Mouse (Mus musculus): Measurements from ENCODE around the gene Ngrn. TPM values are rescaled to one million over a fixed set of nuclear protein-coding genes. Genes with fewer than 3 reads are reported as not detected.

Gene Ngrn
- polyA plus RNA-seq, 1 experiment, result 12.3 TPM

DNA sequence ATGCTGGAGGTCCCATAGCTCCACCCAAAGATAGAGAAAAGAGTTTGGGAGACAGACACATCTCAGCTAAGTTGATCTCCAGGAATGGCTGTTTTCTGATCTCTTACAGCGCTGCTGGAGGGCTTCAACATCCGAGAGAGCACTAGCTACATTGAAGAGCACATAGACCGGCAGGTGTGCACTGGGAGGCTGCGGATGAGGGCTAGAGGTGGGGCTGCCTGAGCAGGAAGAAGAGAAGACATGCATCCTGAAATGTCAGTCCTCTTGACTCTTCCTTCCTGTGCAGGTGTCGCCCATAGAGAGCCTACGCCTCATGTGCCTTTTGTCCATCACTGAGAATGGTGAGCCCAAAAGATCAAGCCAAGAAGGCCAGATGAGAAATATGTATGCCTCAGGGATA lies 24.7 kb downstream of the Ngrn start:
- Histone ChIP-seq H3K4me3 (ENCODE audit: low read depth, low read length) (no peak overlapping the region), H3K27ac (ENCODE audit: insufficient read depth, low read depth, low read length) (no peak overlapping the region), H3K36me3 (ENCODE audit: control insufficient read depth, insufficient read depth, low read length) (peaks cover 52% of the 10 kb centered on the region), H3K27me3 (ENCODE audit: control insufficient read depth, insufficient read depth, low read length) (no peaks in the 10 kb centered on the region), H3K4me1 (ENCODE audit: control insufficient read depth, insufficient read depth, insufficient read length, low read length) (peaks cover 9% of the 10 kb centered on the region; the same call in 1 of the 2 replicates)
- TF ChIP-seq POLR2A (IDR thresholded peaks at IDR 0.05; ENCODE audit: low read depth, low read length) (no peak), CTCF (IDR thresholded peaks at IDR 0.05; ENCODE audit: extremely low read depth, insufficient read length, insufficient replicate concordance, low read depth, low read length) (no peak)
- WGBS, result 88% methylated on average over 6 of the region's 6 CpGs

DNA sequence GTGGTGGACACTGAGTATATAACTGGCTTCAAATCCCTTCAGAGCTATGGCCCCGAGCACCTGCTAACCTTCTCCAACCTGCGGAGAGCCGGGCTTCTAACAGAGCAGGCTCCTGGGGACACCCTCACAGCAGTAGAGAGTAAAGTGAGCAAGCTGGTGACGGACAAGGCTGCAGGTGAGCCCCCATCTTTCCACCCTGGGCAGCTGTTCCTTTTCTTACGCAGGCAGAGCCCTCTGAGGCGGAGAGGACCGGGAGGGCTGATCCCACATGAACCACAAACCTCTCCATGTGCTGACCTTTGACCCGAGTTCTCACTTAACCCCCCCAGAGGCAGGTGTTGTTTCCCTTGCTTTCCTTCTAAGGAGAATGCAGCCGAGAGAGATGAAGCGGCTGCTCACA lies 26.7 kb downstream of the Ngrn start:
- no peak overlapping the region for H3K4me3 ChIP-seq (ENCODE audit: low read depth, low read length)
- H3K27ac ChIP-seq (ENCODE audit: insufficient read depth, low read depth, low read length), result no peak overlapping the region
- no peak for TF ChIP-seq POLR2A (IDR thresholded peaks at IDR 0.05; ENCODE audit: low read depth, low read length)
- TF ChIP-seq CTCF (IDR thresholded peaks at IDR 0.05; ENCODE audit: extremely low read depth, insufficient read length, insufficient replicate concordance, low read depth, low read length), result no peak
- no peaks in the 10 kb centered on the region for H3K27me3 ChIP-seq (ENCODE audit: control insufficient read depth, insufficient read depth, low read length)
- peaks cover 9% of the 10 kb centered on the region; the same call in 1 of the 2 replicates for H3K4me1 ChIP-seq (ENCODE audit: control insufficient read depth, insufficient read depth, insufficient read length, low read length)
- H3K36me3 ChIP-seq (ENCODE audit: control insufficient read depth, insufficient read depth, low read length), result peaks cover 52% of the 10 kb centered on the region
- 71% methylated on average over 10 of the region's 10 CpGs for WGBS

DNA sequence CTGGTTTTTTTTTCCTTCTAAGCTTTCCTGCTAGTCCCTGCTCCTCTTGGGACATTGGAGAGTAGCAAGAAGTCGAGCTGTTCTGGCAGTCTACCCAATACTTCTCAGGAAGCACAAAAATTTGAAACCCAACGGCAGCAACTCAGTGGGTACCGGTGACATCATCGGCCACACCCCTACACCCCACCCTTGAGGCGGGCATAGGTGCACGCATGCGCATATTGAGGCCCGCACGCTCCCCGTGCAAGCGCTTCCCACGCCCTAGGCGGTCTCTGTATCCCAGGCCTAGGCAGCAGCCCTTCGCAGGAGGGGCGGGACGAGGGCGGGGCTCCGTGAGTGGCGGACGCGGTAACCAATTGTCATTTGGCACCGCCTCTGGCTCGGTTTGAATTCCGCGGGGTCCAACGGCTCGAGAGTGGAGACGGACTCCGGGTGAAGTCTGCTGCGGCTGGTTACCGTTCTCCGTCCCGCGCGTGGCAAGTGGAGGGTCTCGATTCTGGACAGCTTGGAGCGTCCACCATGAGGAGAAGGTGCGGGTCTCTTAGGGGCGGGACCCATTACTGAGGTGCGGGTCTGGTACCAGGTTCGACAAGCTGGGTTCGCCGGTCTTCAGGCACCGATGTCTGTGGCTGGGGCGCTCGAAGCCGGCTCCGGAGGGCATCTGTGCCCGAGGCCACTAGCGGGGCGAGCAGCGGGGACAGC lies 33.2 kb downstream of the Ngrn start, which contains the start of gene Prc1:
TSS of gene Prc1 (plus strand) at position 389 of the 702 bp plus-strand sequence.
- H3K27me3 ChIP-seq (ENCODE audit: control insufficient read depth, insufficient read depth, low read length), result no peaks in the 10 kb centered on the region
- peak within 1 kb of the TSS; percentile 37 for H3K27ac ChIP-seq (ENCODE audit: insufficient read depth, low read depth, low read length)
- peaks cover 8% of the 10 kb centered on the region; the same call in 1 of the 2 replicates for H3K36me3 ChIP-seq (ENCODE audit: control insufficient read depth, insufficient read depth, low read length)
- under 1% methylated on average over 52 of the region's 52 CpGs for WGBS
- peaks cover 2% of the 10 kb centered on the region; the same call in 1 of the 2 replicates for H3K4me1 ChIP-seq (ENCODE audit: control insufficient read depth, insufficient read depth, insufficient read length, low read length)
- peak within 1 kb of the TSS; percentile 81 for H3K4me3 ChIP-seq (ENCODE audit: low read depth, low read length)
- peak; percentile 77 for TF ChIP-seq POLR2A (IDR thresholded peaks at IDR 0.05; ENCODE audit: low read depth, low read length)
- no peak for TF ChIP-seq CTCF (IDR thresholded peaks at IDR 0.05; ENCODE audit: extremely low read depth, insufficient read length, insufficient replicate concordance, low read depth, low read length)

DNA sequence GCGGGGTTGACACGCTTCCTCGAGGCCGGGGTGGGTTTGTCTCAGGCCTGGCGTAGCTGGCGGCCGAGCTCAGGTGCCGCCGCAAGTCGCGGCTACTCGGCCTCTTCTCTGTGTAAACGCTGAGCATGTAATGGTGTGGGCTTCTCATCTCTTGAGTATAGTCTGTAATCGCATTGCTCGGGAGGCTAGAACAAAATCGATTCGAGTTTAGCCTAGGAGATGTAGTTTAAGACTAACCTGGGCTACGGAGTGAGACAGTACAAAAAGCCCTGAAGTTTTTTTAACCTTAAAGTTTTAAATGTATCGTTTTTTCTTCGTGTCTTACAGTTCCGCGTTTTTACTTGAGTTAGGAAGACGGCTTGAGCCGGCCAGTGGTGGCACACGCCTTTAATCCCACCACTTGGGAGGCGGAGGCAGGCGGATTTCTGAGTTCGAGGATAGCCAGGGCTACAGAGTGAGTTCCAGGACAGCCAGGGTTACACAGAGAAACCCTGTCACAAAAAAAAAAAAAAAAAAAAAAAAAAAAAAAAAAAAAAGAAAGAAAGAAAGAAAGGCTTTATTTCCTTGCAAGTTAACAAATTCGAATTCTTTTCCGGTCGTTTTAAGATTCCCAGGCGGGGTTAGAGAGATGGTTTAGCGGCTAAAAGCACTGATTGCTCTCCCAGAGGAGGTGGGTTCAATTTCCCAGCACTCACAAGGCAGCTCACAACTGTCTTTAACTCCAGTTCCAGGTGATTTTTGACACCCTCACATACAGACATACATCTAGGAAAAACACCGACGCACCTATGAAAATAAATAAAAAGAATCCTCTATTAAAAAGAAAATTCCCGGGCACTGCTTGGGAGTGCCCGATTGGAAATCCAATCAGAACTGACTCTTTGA lies 34.0 kb downstream of the Ngrn start:
- peaks cover 8% of the 10 kb centered on the region; the same call in 1 of the 2 replicates for H3K4me1 ChIP-seq (ENCODE audit: control insufficient read depth, insufficient read depth, insufficient read length, low read length)
- WGBS, result 3% methylated on average over 37 of the region's 37 CpGs
- no peak overlapping the region for H3K27ac ChIP-seq (ENCODE audit: insufficient read depth, low read depth, low read length)
- H3K4me3 ChIP-seq (ENCODE audit: low read depth, low read length), result peak overlapping the region; percentile 81
- TF ChIP-seq POLR2A (IDR thresholded peaks at IDR 0.05; ENCODE audit: low read depth, low read length), result no peak
- no peak for TF ChIP-seq CTCF (IDR thresholded peaks at IDR 0.05; ENCODE audit: extremely low read depth, insufficient read length, insufficient replicate concordance, low read depth, low read length)
- peaks cover 5% of the 10 kb centered on the region; the same call in 1 of the 2 replicates for H3K36me3 ChIP-seq (ENCODE audit: control insufficient read depth, insufficient read depth, low read length)
- no peaks in the 10 kb centered on the region for H3K27me3 ChIP-seq (ENCODE audit: control insufficient read depth, insufficient read depth, low read length)

DNA sequence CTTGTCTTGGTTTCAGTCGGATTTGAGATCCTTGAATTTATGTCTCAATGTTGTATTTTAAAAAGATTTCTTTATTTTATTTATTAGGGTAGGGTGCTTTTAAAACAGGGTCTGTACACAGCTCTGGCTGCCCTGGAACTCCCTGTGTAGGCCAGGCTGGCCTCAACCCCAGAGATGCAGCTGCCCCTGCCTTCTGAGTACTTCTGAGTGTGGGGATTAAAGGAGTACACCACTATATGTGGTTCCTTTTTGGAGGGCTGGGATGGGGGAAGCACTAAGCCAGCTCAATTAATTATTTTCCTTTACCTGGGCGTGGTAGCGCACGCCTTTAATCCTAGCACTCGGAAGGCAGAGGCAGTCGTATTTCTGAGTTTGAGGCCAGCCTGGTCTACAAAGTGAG lies 35.4 kb downstream of the Ngrn start:
- TF ChIP-seq CTCF (IDR thresholded peaks at IDR 0.05; ENCODE audit: extremely low read depth, insufficient read length, insufficient replicate concordance, low read depth, low read length), result no peak
- TF ChIP-seq POLR2A (IDR thresholded peaks at IDR 0.05; ENCODE audit: low read depth, low read length), result no peak
- Histone ChIP-seq H3K4me1 (ENCODE audit: control insufficient read depth, insufficient read depth, insufficient read length, low read length) (peaks cover 8% of the 10 kb centered on the region; the same call in 1 of the 2 replicates), H3K36me3 (ENCODE audit: control insufficient read depth, insufficient read depth, low read length) (peaks cover 2% of the 10 kb centered on the region; the same call in 1 of the 2 replicates), H3K27ac (ENCODE audit: insufficient read depth, low read depth, low read length) (no peak overlapping the region), H3K4me3 (ENCODE audit: low read depth, low read length) (no peak overlapping the region), H3K27me3 (ENCODE audit: control insufficient read depth, insufficient read depth, low read length) (no peaks in the 10 kb centered on the region)
- whole genome bisulfite sequencing, result 72% methylated on average over 6 of the region's 6 CpGs

DNA sequence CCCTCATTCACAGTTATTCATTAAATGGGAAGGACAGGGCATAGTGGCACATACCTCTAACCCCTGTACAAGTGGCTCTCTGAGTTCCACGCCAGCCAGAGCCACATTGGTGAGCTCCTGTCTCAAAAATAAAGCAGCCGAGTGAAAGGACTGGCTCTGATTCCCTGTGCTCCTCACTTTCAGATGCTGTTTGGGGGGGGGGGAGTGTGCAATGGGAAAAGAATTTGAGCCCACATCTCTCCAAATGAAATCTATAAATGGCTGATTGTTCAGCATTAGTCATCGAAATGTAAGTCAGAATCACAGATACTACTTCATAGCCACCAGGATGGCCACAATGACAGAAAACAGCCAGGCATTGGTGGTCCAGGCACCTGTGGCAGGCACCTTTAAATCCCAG lies 36.0 kb downstream of the Ngrn start:
- no peak overlapping the region for H3K4me3 ChIP-seq (ENCODE audit: low read depth, low read length)
- H3K27ac ChIP-seq (ENCODE audit: insufficient read depth, low read depth, low read length), result no peak overlapping the region
- peaks cover 5% of the 10 kb centered on the region; the same call in 1 of the 2 replicates for H3K36me3 ChIP-seq (ENCODE audit: control insufficient read depth, insufficient read depth, low read length)
- H3K27me3 ChIP-seq (ENCODE audit: control insufficient read depth, insufficient read depth, low read length), result no peaks in the 10 kb centered on the region
- peaks cover 8% of the 10 kb centered on the region; the same call in 1 of the 2 replicates for H3K4me1 ChIP-seq (ENCODE audit: control insufficient read depth, insufficient read depth, insufficient read length, low read length)
- 77% methylated on average over 3 of the region's 3 CpGs for WGBS
- TF ChIP-seq POLR2A (IDR thresholded peaks at IDR 0.05; ENCODE audit: low read depth, low read length), result no peak; the same call in 1 of the 2 replicates

DNA sequence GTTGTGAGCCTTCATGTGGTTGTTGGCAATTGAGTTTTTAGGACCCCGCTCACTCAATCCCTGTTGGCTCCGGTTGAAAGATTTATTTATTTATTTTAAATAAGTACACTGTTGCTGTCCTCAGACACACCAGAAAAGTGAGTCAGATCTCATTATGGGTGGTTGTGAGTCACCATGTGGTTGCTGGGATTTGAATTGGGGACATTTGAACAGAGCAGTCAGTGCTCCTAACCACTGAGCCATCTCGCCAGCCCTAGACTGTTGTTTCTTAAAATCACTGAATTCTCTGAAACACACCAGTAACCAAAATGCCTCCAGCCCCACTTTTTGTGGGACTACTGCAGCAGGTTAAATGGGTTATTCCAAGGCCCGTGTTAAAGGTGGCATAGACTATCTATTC lies 37.7 kb downstream of the Ngrn start:
- TF ChIP-seq POLR2A (IDR thresholded peaks at IDR 0.05; ENCODE audit: low read depth, low read length) (no peak), CTCF (IDR thresholded peaks at IDR 0.05; ENCODE audit: extremely low read depth, insufficient read length, insufficient replicate concordance, low read depth, low read length) (no peak)
- 90% methylated on average over 4 of the region's 4 CpGs for WGBS

More for the DNA sequence above, 37.7 kb downstream of the Ngrn start:
- Histone ChIP-seq H3K27ac (ENCODE audit: insufficient read depth, low read depth, low read length) (no peak overlapping the region), H3K36me3 (ENCODE audit: control insufficient read depth, insufficient read depth, low read length) (peaks cover 9% of the 10 kb centered on the region; the same call in 1 of the 2 replicates), H3K4me3 (ENCODE audit: low read depth, low read length) (no peak overlapping the region), H3K27me3 (ENCODE audit: control insufficient read depth, insufficient read depth, low read length) (no peaks in the 10 kb centered on the region), H3K4me1 (ENCODE audit: control insufficient read depth, insufficient read depth, insufficient read length, low read length) (peaks cover 8% of the 10 kb centered on the region; the same call in 1 of the 2 replicates)

Measured in small intestine, adult 2 months (tissue).